Comparison of ENCODE assay signal across 9 mouse cellular contexts in the genomic region with DNA sequence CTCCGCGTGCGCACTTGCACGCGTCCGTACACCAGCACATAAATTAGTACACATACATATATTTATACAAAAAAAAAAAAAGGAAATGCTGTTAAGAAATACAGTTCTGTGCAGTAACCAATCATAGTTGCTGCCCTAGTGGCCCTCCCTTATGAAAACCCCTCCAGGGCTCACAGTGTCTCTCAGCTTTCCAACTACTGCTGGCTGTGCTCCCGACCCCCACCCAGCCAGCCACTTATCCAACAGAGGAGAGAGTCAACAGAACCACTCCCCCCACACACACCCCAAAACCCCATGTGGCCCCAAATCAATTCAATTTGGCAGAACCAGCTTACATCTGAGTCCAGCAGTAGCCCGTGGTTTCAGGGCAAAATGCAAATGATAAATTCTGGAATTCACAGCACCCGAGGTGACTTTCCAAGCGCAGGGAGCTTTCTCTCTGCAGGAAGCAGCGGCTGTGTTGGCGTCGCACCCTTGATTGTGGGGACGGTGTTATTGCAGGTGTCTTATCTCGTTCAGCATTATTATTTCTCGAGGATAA. TPM values are rescaled to one million over a fixed set of nuclear protein-coding genes. Genes with fewer than 3 reads are reported as not detected.
DNase-seq lines count a peak whose midpoint lies in the region; ATAC-seq and TF ChIP-seq lines count a peak whose summit lies in the region.
"Had no signal": no experiment of that assay in that cellular context is flagged by ENCODE, and none has a peak within 500 bp of the region (broad histone marks: within the 10 kb centered on the region; RNA-seq: fewer than 3 reads in every experiment).

No protein-coding gene starts in this region.

- TF ChIP-seq CTCF in heart, adult 2 months (IDR thresholded peaks at IDR 0.05): no peak
- TF ChIP-seq CTCF in E14TG2a.4 (conservative IDR thresholded peaks at IDR 0.05; ENCODE audit: low read length): no peak

- intact Hi-C loops in heart, adult 2 months (cut with DNase I): no loop called here

- WGBS in heart, adult 2 months: 20% methylated on average over 16 of the region's 16 CpGs
- WGBS in hindbrain, embryonic 11.5 days: 25% methylated on average over 16 of the region's 16 CpGs
- 28% methylated on average over 16 of the region's 16 CpGs for WGBS in midbrain, embryonic 10.5 days

- peak overlapping the region; percentile 22 for H3K9ac ChIP-seq in heart, adult 2 months (ENCODE audit: low read depth, low read length)
- H3K9ac ChIP-seq in hindbrain, embryonic 11.5 days (ENCODE audit: low read depth, low read length): no peak overlapping the region

- DNase-seq in heart, adult 2 months: no peak
- DNase-seq in heart, adult 8-10 months (ENCODE audit: low spot score): no peak
- DNase-seq in hindbrain, embryonic 11.5 days (ENCODE audit: low spot score): peak; percentile 32
- no peak for DNase-seq in midbrain, embryonic 10.5 days (ENCODE audit: low spot score)
- DNase-seq in cerebellum, adult 9-10 months: no peak
- no peak for DNase-seq in right cerebral cortex, adult 18-20 months
- no peak for DNase-seq in right cerebral cortex, postnatal 36 days (ENCODE audit: low spot score in 2 of 2)
- DNase-seq: right cerebral cortex, postnatal 25 days had no signal

- H3K27ac ChIP-seq in heart, adult 2 months: no peak overlapping the region
- peak overlapping the region; percentile 62 for H3K27ac ChIP-seq in hindbrain, embryonic 11.5 days (ENCODE audit: low read depth, low read length)
- 0 out of 2 replicates have a peak overlapping the region, but pooled peaks have one; percentile 33 for H3K27ac ChIP-seq in midbrain, embryonic 10.5 days (replicated peaks)

- peaks cover 4% of the 10 kb centered on the region; the same call in 1 of the 2 replicates for H3K4me1 ChIP-seq in heart, adult 2 months (ENCODE audit: control insufficient read depth, insufficient read depth, low read length)
- peaks cover 76% of the 10 kb centered on the region for H3K4me1 ChIP-seq in E14TG2a.4 (replicated peaks; ENCODE audit: low read depth, low read length)
- H3K4me1 ChIP-seq in hindbrain, embryonic 11.5 days (replicated peaks; ENCODE audit: control insufficient read depth, insufficient read depth, low read length): peaks cover 7% of the 10 kb centered on the region; the same call in 1 of the 2 replicates
- H3K4me1 ChIP-seq in midbrain, embryonic 10.5 days: peaks cover 47% of the 10 kb centered on the region

- no peaks in the 10 kb centered on the region for H3K79me2 ChIP-seq in heart, adult 2 months (replicated peaks; ENCODE audit: control insufficient read depth, insufficient read depth, low read length)

- no peaks in the 10 kb centered on the region for H3K27me3 ChIP-seq in heart, adult 2 months (ENCODE audit: control insufficient read depth, insufficient read depth, low read length)
- peaks cover 12% of the 10 kb centered on the region for H3K27me3 ChIP-seq in E14TG2a.4 (ENCODE audit: insufficient read depth, low read length)
- peaks cover 3% of the 10 kb centered on the region; the same call in 1 of the 2 replicates for H3K27me3 ChIP-seq in hindbrain, embryonic 11.5 days (ENCODE audit: control insufficient read depth, insufficient read depth, low read length)
- peaks cover 65% of the 10 kb centered on the region for H3K27me3 ChIP-seq in midbrain, embryonic 10.5 days (ENCODE audit: low read depth, poor library complexity, severe bottlenecking)

- no peak overlapping the region for H3K4me3 ChIP-seq in heart, adult 2 months
- H3K4me3 ChIP-seq in E14TG2a.4 (replicated peaks; ENCODE audit: low read length): peak overlapping the region; percentile 51
- no peak overlapping the region for H3K4me3 ChIP-seq in hindbrain, embryonic 11.5 days (ENCODE audit: low read depth, low read length)
- 0 out of 2 replicates have a peak overlapping the region, but pooled peaks have one; percentile 11 for H3K4me3 ChIP-seq in midbrain, embryonic 10.5 days

- H3K36me3 ChIP-seq in heart, adult 2 months (ENCODE audit: control insufficient read depth, insufficient read depth, low read length): no peaks in the 10 kb centered on the region
- 0 out of 2 replicates have a peak, but pooled peaks cover 5% of the 10 kb centered on the region for H3K36me3 ChIP-seq in E14TG2a.4 (ENCODE audit: insufficient read depth, low read length)
- no peaks in the 10 kb centered on the region for H3K36me3 ChIP-seq in hindbrain, embryonic 11.5 days (ENCODE audit: control insufficient read depth, insufficient read depth, low read length)
- no peaks in the 10 kb centered on the region for H3K36me3 ChIP-seq in midbrain, embryonic 10.5 days

- no peak for TF ChIP-seq POLR2A in heart, adult 2 months (IDR thresholded peaks at IDR 0.05; ENCODE audit: insufficient read depth, low read depth, low read length)

- TF ChIP-seq EP300 in heart, adult 2 months (IDR thresholded peaks at IDR 0.05; ENCODE audit: insufficient read depth, low read depth, low read length): no peak

- H3K9me3 ChIP-seq in E14TG2a.4 (ENCODE audit: low read length): no peaks in the 10 kb centered on the region
- H3K9me3 ChIP-seq in hindbrain, embryonic 11.5 days (ENCODE audit: control insufficient read depth, low read length): no peaks in the 10 kb centered on the region
- no peaks in the 10 kb centered on the region for H3K9me3 ChIP-seq in midbrain, embryonic 10.5 days (replicated peaks)

- H3K4me2 ChIP-seq in hindbrain, embryonic 11.5 days (replicated peaks; ENCODE audit: low read depth, low read length): peak overlapping the region; percentile 23

- no peak for ATAC-seq in hindbrain, embryonic 11.5 days (ENCODE audit: low FRiP score)

RNA-seq across cellular contexts. Expression of a gene that starts 36.7 kb away (rescaled TPM):
- 10 to 100 TPM; 28.5 to 30.3 TPM for total RNA-seq in heart, adult 2 months (2021)
- polyA plus RNA-seq in heart, adult 2 months (2012; rRNA removed): 17.7 and 27.3 TPM in 2 replicates
- 10 to 100 TPM; 27.0 to 32.1 (median 29.7) TPM for total RNA-seq in heart, adult 8-10 months (2022)
- 17.0 and 20.6 TPM in 2 replicates for polyA plus RNA-seq in hindbrain, embryonic 11.5 days (2014; fragmentation: Nextera tagmentation; extraction: Ambion mirVana)
- 9.4 and 12.4 TPM in 2 replicates for polyA plus RNA-seq in midbrain, embryonic 10.5 days (2016; fragmentation: Nextera tagmentation; extraction: Ambion mirVana)

Comparison
In these comparisons a context has a peak if more than half of its experiments do, and no peak if none do; other contexts are left out.
1. H3K4me3 ChIP-seq: peak in E14TG2a.4 (single experiment) and midbrain, embryonic 10.5 days (single experiment); none in heart, adult 2 months (single experiment) and hindbrain, embryonic 11.5 days (single experiment).